Mouse (Mus musculus): ENCODE results near the gene Majin. TPM values are rescaled to one million over a fixed set of nuclear protein-coding genes. Genes with fewer than 3 reads are reported as not detected.
A peak's percentile ranks its signal among the peaks of the same experiment; 100 is the strongest.

Gene Majin
- not detected in 2 replicates for polyA plus RNA-seq (2016; fragmentation: Nextera tagmentation; extraction: Ambion mirVana)

DNA sequence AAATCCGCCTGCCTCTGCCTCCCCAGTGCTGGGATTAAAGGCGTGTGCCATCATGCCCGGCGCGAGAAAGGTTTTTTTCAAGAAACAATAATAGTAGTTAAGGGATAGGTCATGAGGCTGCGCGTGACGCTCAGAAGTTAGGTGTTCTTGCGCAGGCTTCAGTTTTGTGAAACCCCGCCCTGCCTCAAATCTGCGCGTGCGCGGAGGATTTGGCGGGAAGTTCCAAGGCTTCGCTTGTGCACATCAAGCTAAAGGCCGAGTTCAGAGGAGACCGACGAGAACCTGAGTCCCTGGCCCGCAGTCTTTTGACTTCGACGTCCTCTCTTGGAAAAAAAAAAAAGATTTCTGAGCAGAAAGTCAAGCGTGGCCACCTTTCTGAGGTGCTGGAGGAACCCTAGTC lies at the start of gene Majin:
Gene Majin (plus strand): TSS at position 258 of the 400 bp plus-strand sequence.
- Histone ChIP-seq H3K4me1 (peaks cover 4% of the 10 kb centered on the region), H3K4me3 (no peak within 1 kb of the TSS), H3K9me3 (no peaks in the 10 kb centered on the region), H3K27ac (replicated peaks) (no peak within 1 kb of the TSS), H3K36me3 (replicated peaks) (no peaks in the 10 kb centered on the region), H3K27me3 (replicated peaks; ENCODE audit: low read depth, poor library complexity, severe bottlenecking) (no peaks in the 10 kb centered on the region)
- 88% methylated on average over 23 of the region's 23 CpGs for WGBS
- DNase-seq (ENCODE audit: low spot score) = no peak

DNA sequence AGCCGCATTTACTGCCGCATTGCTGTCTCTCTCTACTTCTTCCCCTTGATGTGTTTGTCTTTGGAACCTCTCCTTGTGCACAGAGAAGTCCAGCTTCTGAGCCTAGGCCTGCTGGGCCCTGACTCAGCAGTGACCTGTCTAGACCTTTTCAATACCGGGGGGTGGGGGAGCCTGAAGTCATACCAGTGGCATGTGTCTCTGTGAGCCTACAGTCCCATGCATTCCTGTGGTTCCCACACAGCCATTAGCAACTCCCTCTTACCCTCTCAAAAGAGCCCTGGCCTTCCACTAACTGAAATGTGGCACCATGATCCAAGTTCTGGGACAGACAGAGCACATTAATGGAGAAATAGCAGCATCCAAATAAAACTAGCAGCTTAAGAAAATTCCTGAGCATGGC lies 47.8 kb upstream of the Majin start:
- WGBS = 82% methylated on average over 3 of the region's 3 CpGs
- peaks cover 52% of the 10 kb centered on the region for H3K36me3 ChIP-seq (replicated peaks)
- H3K4me1 ChIP-seq = peaks cover 18% of the 10 kb centered on the region
- H3K27ac ChIP-seq (replicated peaks) = no peak overlapping the region
- no peak overlapping the region for H3K4me3 ChIP-seq
- no peaks in the 10 kb centered on the region for H3K27me3 ChIP-seq (replicated peaks; ENCODE audit: low read depth, poor library complexity, severe bottlenecking)
- no peaks in the 10 kb centered on the region for H3K9me3 ChIP-seq
- DNase-seq (ENCODE audit: low spot score) = no peak

DNA sequence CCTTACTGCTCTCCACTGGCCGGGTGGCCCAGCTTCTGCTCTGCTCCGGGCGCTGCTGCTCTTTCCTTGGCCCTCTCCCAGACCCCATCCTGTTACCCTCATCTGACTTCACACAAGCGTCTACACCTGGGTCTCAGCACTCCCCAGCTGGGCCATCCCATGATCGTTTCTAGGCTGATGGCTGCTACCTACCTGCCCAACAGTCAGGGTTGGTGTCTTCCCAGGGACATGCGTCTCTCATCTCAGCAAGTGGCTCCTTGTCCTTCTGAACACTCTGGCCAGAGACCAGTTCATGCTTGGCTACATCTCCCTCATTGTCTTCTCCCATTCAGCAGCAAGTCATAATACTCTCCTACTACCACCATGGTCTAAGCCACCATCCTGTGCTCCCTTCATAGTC lies 44.5 kb upstream of the Majin start:
- WGBS = 94% methylated on average over 6 of the region's 6 CpGs
- Histone ChIP-seq H3K4me1 (peaks cover 22% of the 10 kb centered on the region), H3K27me3 (replicated peaks; ENCODE audit: low read depth, poor library complexity, severe bottlenecking) (no peaks in the 10 kb centered on the region), H3K4me3 (peak overlapping the region; percentile 88), H3K27ac (replicated peaks) (peak overlapping the region; percentile 99), H3K9me3 (no peaks in the 10 kb centered on the region), H3K36me3 (replicated peaks) (peaks cover 39% of the 10 kb centered on the region)
- no peak for DNase-seq (ENCODE audit: low spot score)

DNA sequence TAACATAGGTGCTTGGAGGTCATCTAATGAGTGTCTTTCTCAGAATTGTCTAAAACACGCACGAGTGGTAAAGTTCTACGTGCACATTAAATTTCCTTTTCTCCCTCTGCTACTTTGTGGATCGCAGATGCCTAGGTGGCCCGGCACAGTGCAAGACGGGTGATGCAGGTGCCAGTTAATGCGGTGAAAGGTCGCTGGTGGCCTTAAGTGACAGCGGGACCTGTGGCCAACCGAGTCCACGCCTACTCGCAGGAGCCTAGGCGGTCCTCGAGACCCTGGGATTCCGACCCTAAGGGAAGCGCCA lies 43.9 kb upstream of the Majin start:
- DNase-seq (ENCODE audit: low spot score) = no peak
- H3K27ac ChIP-seq (replicated peaks) = peak overlapping the region; percentile 99
- 9% methylated on average over 16 of the region's 16 CpGs for WGBS

DNA sequence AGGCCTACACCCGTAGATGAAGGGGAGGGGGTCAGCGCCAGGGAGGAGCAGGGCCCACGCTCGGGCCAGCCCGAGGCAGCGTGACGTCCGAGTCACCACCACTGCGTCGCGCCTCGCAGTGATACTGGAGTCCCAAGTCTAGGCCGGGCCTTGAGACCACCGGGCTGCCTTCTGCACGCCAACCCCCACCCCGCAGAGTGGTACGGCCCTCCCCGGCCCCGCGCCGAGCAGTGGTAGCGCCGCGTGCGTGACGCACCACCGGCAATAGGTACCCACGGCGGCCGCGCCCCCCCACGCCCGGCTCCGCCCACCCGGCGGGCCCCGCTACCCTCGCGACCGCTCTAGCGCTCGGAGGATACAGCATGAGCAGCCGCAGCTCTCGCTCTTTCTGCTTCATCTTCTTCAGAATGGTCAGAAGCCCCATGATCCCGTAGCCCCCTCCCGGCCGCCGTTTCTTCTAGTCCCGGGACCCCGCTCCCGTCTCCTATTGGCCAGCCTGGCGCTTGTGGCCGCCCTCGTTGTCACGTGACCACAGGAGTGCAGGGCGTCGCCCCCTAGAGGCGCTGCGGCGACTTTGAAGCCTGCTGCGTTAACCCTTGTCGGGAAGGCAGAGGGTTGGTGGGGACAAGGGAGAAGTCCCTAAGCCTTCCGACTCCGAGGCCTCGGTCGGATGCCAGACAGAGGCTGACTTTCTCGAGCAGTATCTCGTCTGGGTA lies 43.4 kb upstream of the Majin start, which contains the start of gene Batf2:
Gene Batf2 (plus strand): TSS at position 306 of the 716 bp plus-strand sequence.
- Histone ChIP-seq H3K9me3 (no peaks in the 10 kb centered on the region), H3K27ac (replicated peaks) (peak within 1 kb of the TSS; percentile 99), H3K36me3 (replicated peaks) (peaks cover 29% of the 10 kb centered on the region), H3K4me1 (peaks cover 22% of the 10 kb centered on the region), H3K27me3 (replicated peaks; ENCODE audit: low read depth, poor library complexity, severe bottlenecking) (no peaks in the 10 kb centered on the region), H3K4me3 (peak within 1 kb of the TSS; percentile 88)
- DNase-seq (ENCODE audit: low spot score) = peak; percentile 96
- WGBS = under 1% methylated on average over 68 of the region's 68 CpGs

More for the DNA sequence above, 43.9 kb upstream of the Majin start:
- Histone ChIP-seq H3K4me1 (peaks cover 22% of the 10 kb centered on the region), H3K9me3 (no peaks in the 10 kb centered on the region), H3K4me3 (peak overlapping the region; percentile 88), H3K36me3 (replicated peaks) (peaks cover 34% of the 10 kb centered on the region), H3K27me3 (replicated peaks; ENCODE audit: low read depth, poor library complexity, severe bottlenecking) (no peaks in the 10 kb centered on the region)

GRCm38 (mm10) chr19:6141394-6141749 lies 42.8 kb upstream of the Majin start, which contains the start of gene Arl2:
Arl2 (minus strand) TSS chr19:6141548.
- Histone ChIP-seq H3K36me3 (replicated peaks) (peaks cover 23% of the 10 kb centered on the region), H3K4me1 (peaks cover 21% of the 10 kb centered on the region), H3K9me3 (no peaks in the 10 kb centered on the region), H3K4me3 (peak within 1 kb of the TSS; percentile 88), H3K27ac (replicated peaks) (peak within 1 kb of the TSS; percentile 99), H3K27me3 (replicated peaks; ENCODE audit: low read depth, poor library complexity, severe bottlenecking) (no peaks in the 10 kb centered on the region)
- WGBS = under 1% methylated on average over 15 of the region's 15 CpGs
- DNase-seq (ENCODE audit: low spot score) = peak; percentile 85

DNA sequence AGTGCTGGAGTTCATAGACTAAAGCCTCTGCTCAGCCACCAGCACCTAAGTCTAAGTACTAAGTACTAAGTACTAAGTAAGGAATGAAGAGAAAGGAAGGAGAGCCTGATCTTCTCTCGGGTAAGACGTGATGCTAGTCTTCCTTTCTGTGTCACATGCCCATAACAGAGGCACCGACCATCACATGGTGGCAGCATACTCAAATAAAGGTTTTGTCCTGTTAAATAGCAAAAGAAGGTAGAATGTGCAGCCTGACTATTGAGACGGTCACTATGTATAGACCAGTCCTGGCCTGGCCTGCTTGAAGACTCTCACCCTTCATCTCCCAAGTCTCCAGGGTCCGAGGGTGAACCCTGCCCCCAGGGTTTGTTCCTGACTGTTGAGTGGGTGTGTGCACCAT lies 39.3 kb upstream of the Majin start:
- H3K9me3 ChIP-seq = no peaks in the 10 kb centered on the region
- H3K27ac ChIP-seq (replicated peaks) = no peak overlapping the region
- no peak overlapping the region for H3K4me3 ChIP-seq
- H3K4me1 ChIP-seq = peaks cover 13% of the 10 kb centered on the region
- no peak for DNase-seq (ENCODE audit: low spot score)
- H3K36me3 ChIP-seq (replicated peaks) = no peaks in the 10 kb centered on the region
- H3K27me3 ChIP-seq (replicated peaks; ENCODE audit: low read depth, poor library complexity, severe bottlenecking) = no peaks in the 10 kb centered on the region
- 76% methylated on average over 5 of the region's 5 CpGs for WGBS

DNA sequence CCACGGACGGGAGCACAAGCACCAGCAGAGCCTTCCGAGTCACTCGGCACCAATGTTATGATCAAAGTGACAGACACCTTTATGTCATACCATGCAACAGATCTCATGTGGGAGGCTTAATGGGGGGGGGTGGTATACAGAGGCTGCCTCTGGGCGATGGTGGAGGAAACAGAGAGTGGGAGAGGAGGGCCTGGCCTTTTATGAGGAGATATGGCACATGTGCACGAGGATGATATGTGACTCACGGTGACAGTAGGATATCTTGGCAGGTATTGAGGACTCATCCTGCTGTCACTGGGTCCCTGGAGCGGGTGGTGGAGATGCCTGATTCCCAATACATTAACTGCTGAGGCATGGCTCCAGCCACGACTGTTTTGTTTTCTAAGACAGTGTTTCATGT lies 29.0 kb upstream of the Majin start:
- Histone ChIP-seq H3K36me3 (replicated peaks) (no peaks in the 10 kb centered on the region), H3K4me3 (no peak overlapping the region), H3K4me1 (peaks cover 10% of the 10 kb centered on the region), H3K27me3 (replicated peaks; ENCODE audit: low read depth, poor library complexity, severe bottlenecking) (0 out of 2 replicates have a peak, but pooled peaks cover 3% of the 10 kb centered on the region), H3K27ac (replicated peaks) (no peak overlapping the region), H3K9me3 (no peaks in the 10 kb centered on the region)
- DNase-seq (ENCODE audit: low spot score) = no peak
- 87% methylated on average over 9 of the region's 9 CpGs for WGBS

DNA sequence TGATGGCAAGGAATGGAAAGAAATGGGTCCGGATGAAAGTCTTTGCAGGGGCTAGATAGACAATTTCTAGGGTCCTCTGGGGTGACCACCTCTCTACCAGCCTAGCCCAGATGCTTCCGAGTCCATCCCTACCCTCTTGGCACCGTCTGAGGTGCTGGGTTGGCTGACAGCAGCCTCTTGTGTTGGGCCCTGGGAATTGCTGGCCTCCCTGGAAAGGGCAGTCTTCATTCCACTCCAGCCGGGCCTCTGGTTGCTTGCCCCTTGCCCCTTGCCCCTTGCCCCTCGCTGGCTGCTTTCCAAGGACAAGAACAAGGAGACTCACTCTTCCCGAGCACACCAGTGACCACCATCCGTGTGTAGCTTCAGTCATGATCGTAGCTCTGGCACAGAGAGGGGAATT lies 27.8 kb upstream of the Majin start:
- Histone ChIP-seq H3K27ac (replicated peaks) (no peak overlapping the region), H3K4me1 (peaks cover 10% of the 10 kb centered on the region), H3K9me3 (no peaks in the 10 kb centered on the region), H3K36me3 (replicated peaks) (no peaks in the 10 kb centered on the region), H3K27me3 (replicated peaks; ENCODE audit: low read depth, poor library complexity, severe bottlenecking) (no peaks in the 10 kb centered on the region), H3K4me3 (no peak overlapping the region)
- 61% methylated on average over 8 of the region's 8 CpGs for WGBS
- DNase-seq (ENCODE audit: low spot score) = no peak

DNA sequence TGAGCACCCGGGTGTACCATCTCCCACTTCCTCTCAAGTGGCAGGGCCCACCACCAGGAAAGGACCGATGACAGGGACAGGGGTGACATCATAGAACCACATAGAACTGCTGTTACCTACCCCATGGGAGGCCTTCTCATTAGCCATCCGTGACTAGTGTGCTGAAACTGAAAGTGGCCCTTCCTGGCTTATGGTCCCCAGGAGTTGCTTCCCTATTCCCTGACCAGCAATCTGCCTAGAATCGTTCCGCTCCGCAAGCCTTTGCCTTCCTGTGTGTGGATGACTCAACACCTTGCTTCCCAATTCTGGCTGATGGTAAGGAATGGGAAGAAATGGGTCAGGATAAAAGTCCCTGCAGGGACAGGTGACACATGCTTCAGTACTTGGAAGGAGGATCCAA lies 27.0 kb upstream of the Majin start:
- no peak overlapping the region for H3K27ac ChIP-seq (replicated peaks)
- H3K4me3 ChIP-seq = no peak overlapping the region
- WGBS = 83% methylated on average over 6 of the region's 6 CpGs
- peaks cover 10% of the 10 kb centered on the region for H3K4me1 ChIP-seq
- H3K9me3 ChIP-seq = no peaks in the 10 kb centered on the region
- no peaks in the 10 kb centered on the region for H3K36me3 ChIP-seq (replicated peaks)
- no peak for DNase-seq (ENCODE audit: low spot score)
- H3K27me3 ChIP-seq (replicated peaks; ENCODE audit: low read depth, poor library complexity, severe bottlenecking) = no peaks in the 10 kb centered on the region

DNA sequence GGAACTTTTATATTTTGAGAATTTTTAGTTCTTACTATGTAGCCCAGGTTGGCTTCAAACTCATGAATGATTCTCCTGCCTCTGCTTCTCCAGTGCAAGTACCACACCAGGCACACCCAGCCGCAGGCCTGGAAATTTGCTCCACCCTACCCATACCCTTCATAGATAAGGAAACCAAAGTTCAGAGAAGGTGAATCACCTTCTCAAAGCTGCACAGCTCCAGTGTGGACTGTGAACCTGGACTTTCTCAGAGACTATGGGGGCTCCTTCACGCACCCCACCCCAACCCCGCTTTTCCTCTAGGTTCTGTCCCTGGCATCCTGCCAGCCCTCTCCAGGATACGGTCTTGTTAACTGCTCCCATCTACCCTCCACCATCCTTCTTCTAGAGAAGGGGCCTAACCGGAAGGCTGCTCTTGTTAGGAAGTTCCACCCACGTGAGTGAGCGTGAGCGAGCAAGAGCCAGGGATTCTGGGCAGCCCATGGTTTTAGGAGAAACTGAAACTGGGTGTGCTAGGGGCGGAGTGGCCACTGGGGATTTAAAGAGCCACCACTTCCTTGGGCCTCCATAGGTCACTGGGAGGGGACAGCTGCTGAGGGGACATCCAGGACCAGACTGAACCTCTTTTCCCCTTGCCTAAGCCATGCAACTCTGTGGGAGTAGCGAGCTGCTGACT lies 20.2 kb upstream of the Majin start:
- Histone ChIP-seq H3K27me3 (replicated peaks; ENCODE audit: low read depth, poor library complexity, severe bottlenecking) (no peaks in the 10 kb centered on the region), H3K4me1 (no peaks in the 10 kb centered on the region), H3K36me3 (replicated peaks) (no peaks in the 10 kb centered on the region), H3K27ac (replicated peaks) (no peak overlapping the region), H3K9me3 (no peaks in the 10 kb centered on the region), H3K4me3 (no peak overlapping the region)
- no peak for DNase-seq (ENCODE audit: low spot score)
- 78% methylated on average over 10 of the region's 10 CpGs for WGBS

DNA sequence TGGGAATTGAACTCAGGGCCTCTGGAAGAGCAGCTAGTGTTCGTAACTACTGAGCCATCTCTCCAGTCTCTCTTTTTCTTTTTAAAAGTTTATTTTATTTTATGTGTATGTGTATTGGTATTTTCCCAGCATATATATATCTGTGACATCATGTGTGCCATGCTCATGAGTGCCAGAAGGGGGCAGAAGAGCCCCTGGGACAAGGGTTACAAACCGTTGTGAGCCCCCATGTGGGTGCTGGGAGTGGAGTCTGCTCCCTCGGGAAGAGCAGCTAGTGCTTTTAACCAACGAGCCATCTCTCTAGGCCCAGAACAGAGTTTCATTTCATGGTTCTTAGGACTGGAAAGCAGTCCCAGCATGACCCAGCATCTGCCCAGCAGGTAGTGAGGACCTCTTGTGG lies 17.4 kb upstream of the Majin start:
- no peaks in the 10 kb centered on the region for H3K27me3 ChIP-seq (replicated peaks; ENCODE audit: low read depth, poor library complexity, severe bottlenecking)
- WGBS = 77% methylated on average over 4 of the region's 4 CpGs
- no peak for DNase-seq (ENCODE audit: low spot score)

GRCm38 (mm10) chr19:6171215-6171614 lies 13.0 kb upstream of the Majin start:
- Histone ChIP-seq H3K27me3 (replicated peaks; ENCODE audit: low read depth, poor library complexity, severe bottlenecking) (no peaks in the 10 kb centered on the region), H3K27ac (replicated peaks) (no peak overlapping the region), H3K9me3 (no peaks in the 10 kb centered on the region), H3K4me1 (peaks cover 4% of the 10 kb centered on the region; the same call in 1 of the 2 replicates), H3K36me3 (replicated peaks) (no peaks in the 10 kb centered on the region), H3K4me3 (no peak overlapping the region)
- DNase-seq (ENCODE audit: low spot score) = no peak
- 85% methylated on average over 8 of the region's 8 CpGs for WGBS

More for the DNA sequence above, 17.4 kb upstream of the Majin start:
- Histone ChIP-seq H3K4me3 (no peak overlapping the region), H3K27ac (replicated peaks) (no peak overlapping the region), H3K4me1 (no peaks in the 10 kb centered on the region), H3K9me3 (no peaks in the 10 kb centered on the region), H3K36me3 (replicated peaks) (no peaks in the 10 kb centered on the region)
